Mouse (Mus musculus): ENCODE data around the gene Tmem185b. TPM values are rescaled to one million over a fixed set of nuclear protein-coding genes. Genes with fewer than 3 reads are reported as not detected.

Gene Tmem185b
- polyA plus RNA-seq (2012; rRNA removed; ENCODE audit: low replicate concordance), result 26.5 and 34.4 TPM in 2 replicates

DNA sequence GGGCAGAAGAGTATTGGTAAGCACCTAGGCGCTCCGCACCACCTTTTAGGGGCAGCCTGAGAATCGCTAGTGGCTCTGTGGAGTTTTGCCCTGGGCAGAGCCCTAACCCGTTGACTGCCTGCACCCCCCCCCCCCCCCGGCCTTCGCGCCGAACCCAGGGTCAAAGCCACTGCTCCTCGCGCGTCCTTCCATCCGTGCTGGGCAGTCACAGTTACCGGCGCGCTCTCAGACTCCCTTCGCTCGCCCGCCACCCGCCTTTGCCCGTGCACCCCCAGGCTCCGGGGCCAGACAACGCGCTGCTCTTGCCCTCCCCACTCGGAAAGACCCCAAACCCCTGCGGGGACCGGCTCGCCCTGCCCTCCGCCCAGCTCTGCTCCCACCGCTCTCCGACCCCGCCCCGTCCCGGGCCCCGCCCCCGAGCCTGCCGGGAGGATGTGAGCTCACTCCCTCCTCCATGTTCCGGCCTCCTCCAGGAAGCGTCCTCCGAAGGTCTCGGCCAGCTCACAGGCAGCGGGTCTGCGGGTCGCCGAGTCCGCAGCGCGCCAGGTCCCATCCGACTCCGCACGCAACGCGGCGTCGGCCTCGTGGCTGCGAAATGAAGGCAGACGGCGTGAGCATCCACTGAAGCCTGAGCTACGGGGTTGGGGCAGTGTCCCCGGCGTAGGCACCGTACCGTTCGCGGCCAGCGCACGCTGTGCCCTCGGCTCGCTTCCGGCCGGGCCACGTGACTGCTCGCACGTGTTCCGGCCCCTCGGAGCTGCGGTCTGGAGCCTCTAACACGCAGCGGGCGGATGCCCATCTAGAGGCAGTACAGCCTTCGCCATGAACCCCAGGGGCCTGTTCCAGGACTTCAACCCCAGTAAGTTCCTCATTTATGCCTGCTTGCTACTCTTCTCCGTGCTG, at the start of gene Tmem185b:
Gene Tmem185b, plus strand, starts transcription at position 472 of the 903 bp plus-strand sequence.

GRCm38 (mm10) chr1:119504260-119505062, 21.5 kb upstream of the Tmem185b start, which contains the start of gene Ralb:
Ralb (minus strand) TSS chr1:119504794.

Other genes with a start within 250 kb of the Tmem185b start
- 24.7 and 63.7 TPM in 2 replicates for gene Inhbb, start 103.9 kb upstream of the Tmem185b start, polyA plus RNA-seq (2012; rRNA removed; ENCODE audit: low replicate concordance)
- 31.8 and 33.1 TPM in 2 replicates for gene Ralb, start 21.4 kb upstream of the Tmem185b start, polyA plus RNA-seq (2012; rRNA removed; ENCODE audit: low replicate concordance)
- 2.2 and 3.9 TPM in 2 replicates for gene Epb41l5, start 122.8 kb downstream of the Tmem185b start, polyA plus RNA-seq (2012; rRNA removed; ENCODE audit: low replicate concordance)

All from mammary gland, adult 2 months (tissue).